Mouse (Mus musculus) bone marrow macrophage, adult 2 months (primary cell): ENCODE data around the gene Tceanc2. TPM values are rescaled to one million over a fixed set of nuclear protein-coding genes. Genes with fewer than 3 reads are reported as not detected.

Experiments used
- H3K27ac ChIP-seq: 2 replicates; pipeline ENCODE4 v1.5.1; 2012; ENCODE audit warnings: low read depth, low read length; ENCODE audit not compliant: insufficient read depth
- H3K4me1 ChIP-seq: 2 replicates; pipeline ENCODE4 v1.6.1; 2012; ENCODE audit warnings: low read length; ENCODE audit not compliant: control insufficient read depth, insufficient read depth
- H3K4me3 ChIP-seq: 2 replicates; pipeline ENCODE4 v1.5.1; 2012; ENCODE audit warnings: mild to moderate bottlenecking, low read length, moderate library complexity; ENCODE audit not compliant: insufficient read depth
- CTCF ChIP-seq: IDR thresholded peaks from 2 replicates; pipeline ENCODE4 v1.5.1; 2012; ENCODE audit warnings: low read depth, mild to moderate bottlenecking, low read length, moderate library complexity
- POLR2A ChIP-seq: IDR thresholded peaks from 2 replicates; pipeline ENCODE4 v1.6.1; 2012; ENCODE audit warnings: mild to moderate bottlenecking, low read depth, low read length, borderline replicate concordance
- polyA plus RNA-seq: library from polyadenylated mRNA; stranded (reverse); fragments of >200 nt; gene quantifications from 2 replicates; pipeline ENCODE4 v1.2.4, GENCODE M21; 2012; ENCODE audit not compliant: missing spikeins, insufficient read depth, insufficient read length

Tceanc2 gene
- polyA plus RNA-seq, 1 experiment = 27.9 TPM

DNA sequence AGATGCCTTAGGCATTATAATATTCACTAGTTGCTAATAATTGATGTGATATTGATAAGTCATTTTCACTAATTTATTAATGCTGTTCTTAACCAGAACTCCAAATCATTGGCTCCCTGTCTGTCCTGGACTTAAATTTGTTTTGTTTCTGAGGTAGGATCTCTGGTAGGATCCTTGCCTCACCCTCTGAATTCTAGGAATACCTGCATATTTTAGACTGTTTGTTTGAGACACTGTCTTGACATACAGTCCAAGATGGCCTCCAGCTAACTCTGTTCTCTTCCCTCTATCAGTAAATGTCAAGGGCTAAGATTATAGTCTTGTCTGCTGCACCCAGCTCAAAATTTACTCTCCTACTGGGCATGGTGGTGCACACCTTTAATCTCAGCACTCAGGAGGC is 1.8 kb upstream of the Tceanc2 start:
- no peak overlapping the region for H3K27ac ChIP-seq
- H3K4me1 ChIP-seq = peaks cover 30% of the 10 kb centered on the region
- TF ChIP-seq CTCF = no peak
- TF ChIP-seq POLR2A = no peak
- H3K4me3 ChIP-seq = no peak overlapping the region; the same call in 1 of the 2 replicates

DNA sequence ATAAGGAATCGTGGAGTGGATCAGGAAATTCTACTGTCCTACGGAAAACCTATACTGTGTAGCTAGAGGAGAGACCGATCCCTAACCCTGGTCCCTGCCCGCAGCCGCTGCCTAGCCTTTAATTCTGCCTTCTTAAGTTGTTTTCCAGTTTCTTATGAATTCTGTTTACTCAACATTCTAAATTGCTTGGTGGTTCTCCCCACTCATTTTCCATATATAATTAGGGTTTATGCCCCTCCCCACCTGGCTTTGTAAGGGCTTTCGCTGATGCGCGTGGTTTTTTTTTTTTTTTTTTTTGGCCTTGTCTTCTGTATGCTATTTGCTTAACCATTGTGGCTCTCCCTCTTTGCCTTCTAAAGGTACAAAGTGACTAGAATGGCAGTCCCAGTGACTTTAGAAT is 645 bp upstream of the Tceanc2 start:
- Histone ChIP-seq H3K4me3 (peak overlapping the region; percentile 96), H3K4me1 (peaks cover 33% of the 10 kb centered on the region), H3K27ac (peak overlapping the region; percentile 88; the same call in 1 of the 2 replicates)
- TF ChIP-seq CTCF (no peak), POLR2A (no peak)

DNA sequence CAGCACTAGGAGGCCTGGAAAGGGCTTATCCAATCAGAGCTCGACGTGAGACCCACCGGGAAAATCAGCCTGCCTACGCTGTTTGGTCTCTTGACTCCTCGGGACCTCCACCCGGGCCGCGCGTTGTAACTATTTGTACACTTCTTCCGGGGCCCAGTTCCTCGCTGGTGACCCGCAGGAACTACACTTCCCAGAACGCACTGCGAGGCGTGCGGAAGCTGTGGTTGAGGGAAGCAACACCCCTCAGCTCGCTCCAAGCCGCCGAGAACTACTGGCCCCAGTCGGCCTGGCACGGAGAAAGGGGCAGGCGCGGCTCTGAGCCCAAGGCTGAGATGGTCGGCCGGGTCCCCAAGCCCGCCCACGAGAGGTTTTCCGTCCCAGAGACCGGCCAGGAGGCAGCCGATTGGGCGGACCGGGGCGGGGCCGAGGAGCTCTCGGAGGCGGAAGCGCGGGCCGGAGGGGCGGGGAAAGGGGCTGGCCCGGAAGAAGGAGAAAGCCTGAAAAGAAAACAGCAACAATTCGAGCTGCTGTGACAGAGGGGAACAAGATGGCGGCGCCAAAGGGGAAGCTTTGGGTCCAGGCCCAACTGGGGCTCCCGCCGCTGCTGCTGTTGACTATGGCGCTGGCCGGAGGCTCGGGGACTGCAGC is 610 bp downstream of the Tceanc2 start, which contains the start of gene Tmem59:
Gene Tmem59, plus strand, starts transcription at position 218 of the 648 bp plus-strand sequence.
- peaks cover 35% of the 10 kb centered on the region for H3K4me1 ChIP-seq
- TF ChIP-seq POLR2A = peak; percentile 57; the same call in 1 of the 2 replicates
- TF ChIP-seq CTCF = no peak
- peak within 1 kb of the TSS; percentile 88 for H3K27ac ChIP-seq
- H3K4me3 ChIP-seq = peak within 1 kb of the TSS; percentile 96

DNA sequence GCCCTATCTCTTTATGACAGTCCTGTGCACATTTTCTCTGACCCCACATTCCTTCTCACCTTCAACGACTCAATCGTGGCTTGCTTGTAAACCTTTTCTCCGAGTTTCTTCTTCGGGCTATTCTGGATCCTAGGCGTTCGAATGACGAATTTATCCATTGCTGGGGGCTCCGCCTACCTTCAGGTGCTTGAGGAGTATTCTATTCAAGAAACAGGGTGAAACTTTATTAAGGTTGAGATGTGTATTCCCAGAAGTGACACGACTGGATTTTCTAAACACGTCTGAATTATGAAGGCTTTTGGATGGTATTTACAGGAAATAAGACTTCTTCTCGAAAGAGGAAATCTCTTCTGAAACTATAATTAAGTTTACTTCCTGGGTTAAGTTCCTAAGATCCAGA is 1.4 kb downstream of the Tceanc2 start:
- no peak for TF ChIP-seq CTCF
- no peak for TF ChIP-seq POLR2A
- H3K4me1 ChIP-seq = peaks cover 33% of the 10 kb centered on the region
- peak overlapping the region; percentile 88 for H3K27ac ChIP-seq
- peak overlapping the region; percentile 96 for H3K4me3 ChIP-seq

DNA sequence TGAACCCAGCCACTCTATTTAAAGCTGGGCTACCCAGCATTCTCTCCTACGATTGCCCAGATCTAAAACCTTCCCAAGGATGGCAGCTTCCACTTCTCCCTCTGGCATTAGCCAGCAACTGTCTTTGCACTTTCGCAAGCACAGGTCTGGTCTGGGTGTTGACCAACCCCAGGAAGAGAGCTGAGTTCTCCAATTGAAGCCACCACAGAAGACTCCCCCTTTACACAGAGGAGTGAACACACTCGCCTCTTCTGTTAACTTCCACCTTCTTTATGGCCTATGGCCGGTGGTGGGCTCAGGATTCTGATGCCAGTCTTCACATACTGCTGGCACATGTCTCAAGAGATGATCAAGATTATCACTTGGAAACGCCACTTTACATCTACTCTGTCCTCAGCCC is 11.1 kb downstream of the Tceanc2 start:
- H3K27ac ChIP-seq = no peak overlapping the region
- H3K4me3 ChIP-seq = no peak overlapping the region
- no peak for TF ChIP-seq POLR2A
- TF ChIP-seq CTCF = no peak
- H3K4me1 ChIP-seq = peaks cover 9% of the 10 kb centered on the region

DNA sequence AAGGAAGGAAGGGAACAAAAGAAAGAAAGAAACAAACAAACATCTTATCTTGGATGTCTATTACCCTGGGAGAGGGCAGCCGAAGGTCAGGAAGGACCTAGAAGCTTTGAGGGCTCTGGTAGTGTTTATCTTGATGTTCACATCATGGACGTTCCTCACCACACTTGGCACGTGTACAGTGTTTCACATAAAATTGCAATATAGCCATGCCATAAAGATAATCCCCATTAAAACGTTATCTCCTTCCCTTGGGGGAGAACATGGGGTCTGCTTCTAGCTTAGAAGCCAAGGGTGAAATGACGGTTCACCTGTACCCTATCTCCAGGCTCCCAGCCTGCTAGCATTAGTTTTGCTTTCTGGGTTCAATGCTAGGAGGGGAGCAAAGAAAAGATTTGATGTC is 12.2 kb downstream of the Tceanc2 start:
- no peak for TF ChIP-seq CTCF
- no peak for TF ChIP-seq POLR2A
- H3K4me3 ChIP-seq = no peak overlapping the region
- no peak overlapping the region for H3K27ac ChIP-seq
- peaks cover 9% of the 10 kb centered on the region for H3K4me1 ChIP-seq

DNA sequence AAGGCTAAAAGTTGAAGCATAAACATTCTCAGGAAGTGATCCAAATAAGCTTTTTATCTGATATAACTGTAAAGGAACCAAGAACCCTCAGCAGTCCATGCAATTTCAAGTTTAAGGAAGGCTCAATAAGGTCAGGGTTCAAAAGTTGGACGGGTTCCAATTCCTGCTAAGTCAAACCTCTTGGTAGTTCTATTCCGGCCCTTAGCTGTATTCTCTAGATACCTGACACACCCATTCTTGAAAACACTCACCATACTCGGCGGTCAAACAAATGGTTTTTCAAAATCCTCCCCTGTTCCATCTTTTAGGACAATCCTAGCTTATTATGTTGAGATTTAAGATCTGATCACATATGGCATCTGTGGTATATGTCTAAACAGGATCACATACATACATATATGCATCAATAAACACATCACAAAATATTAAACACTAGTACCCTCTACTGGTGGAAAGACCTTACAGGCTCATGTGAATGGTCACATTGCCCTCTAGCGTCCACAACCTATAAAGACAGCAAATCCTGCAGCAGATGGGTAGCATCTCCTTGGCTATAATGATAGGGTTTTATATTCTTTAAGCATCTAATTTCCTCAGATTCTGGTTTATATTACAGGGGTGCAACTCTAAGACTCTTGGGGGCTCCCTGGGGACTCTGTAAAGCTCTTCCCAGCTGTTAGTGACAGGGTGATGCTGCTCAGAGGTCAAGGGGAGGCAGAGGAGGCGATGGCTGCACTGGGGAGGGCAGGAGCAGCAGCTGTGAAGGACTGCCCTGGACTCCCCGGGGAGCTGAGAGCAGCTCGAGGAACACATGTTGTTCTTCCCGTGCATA is 14.9 kb downstream of the Tceanc2 start:
- Histone ChIP-seq H3K4me3 (no peak overlapping the region), H3K27ac (no peak overlapping the region), H3K4me1 (peaks cover 9% of the 10 kb centered on the region)
- TF ChIP-seq POLR2A (no peak), CTCF (0 out of 2 replicates have a peak, but pooled peaks have one; percentile 19)

DNA sequence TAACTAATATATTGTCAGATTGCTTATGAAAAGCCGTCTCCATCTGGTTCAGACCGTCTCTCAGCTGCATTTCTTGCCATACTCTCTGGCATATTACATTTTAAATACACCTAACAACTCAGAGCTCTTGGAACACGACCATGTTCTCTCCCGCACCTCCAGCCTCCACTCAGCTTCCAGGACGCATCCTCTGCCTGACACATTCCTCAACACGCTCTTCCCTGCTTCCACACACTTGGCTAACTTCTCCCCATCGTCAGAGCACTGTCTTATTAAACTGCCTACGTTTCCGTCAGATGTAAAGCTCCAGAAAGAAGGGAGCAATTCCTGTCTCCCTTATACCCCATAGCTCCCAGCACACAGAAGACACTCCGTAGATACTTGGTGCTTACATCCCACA is 15.6 kb downstream of the Tceanc2 start:
- TF ChIP-seq CTCF (no peak), POLR2A (no peak)
- Histone ChIP-seq H3K4me1 (peaks cover 9% of the 10 kb centered on the region), H3K27ac (no peak overlapping the region), H3K4me3 (no peak overlapping the region)

DNA sequence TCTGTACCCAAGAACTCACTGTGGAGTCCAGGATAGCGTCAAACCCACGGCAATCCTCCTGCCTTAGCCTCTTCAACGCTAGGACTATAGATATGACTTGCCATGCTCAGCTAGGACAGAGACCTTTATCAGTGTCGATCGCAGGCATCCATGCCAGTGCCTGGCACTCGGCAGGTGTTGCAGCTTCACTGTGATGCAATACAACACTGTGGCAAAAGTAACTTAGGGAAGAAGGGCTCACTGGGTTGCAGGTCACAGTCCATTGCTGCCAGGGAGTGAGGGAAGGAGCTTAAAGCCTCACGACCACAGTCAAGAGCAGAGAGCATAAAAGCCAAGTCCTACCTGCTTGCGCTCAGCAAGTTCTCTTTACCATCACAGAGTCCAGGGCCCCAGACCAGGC is 18.7 kb downstream of the Tceanc2 start:
- Histone ChIP-seq H3K4me1 (no peaks in the 10 kb centered on the region), H3K4me3 (no peak overlapping the region), H3K27ac (no peak overlapping the region)
- TF ChIP-seq POLR2A (no peak), CTCF (no peak)
